ENCODE assay signal across 8 mouse cellular contexts in genomic region chrX:12089027-12089340, GRCm38 (mm10).
DNase-seq lines count a peak whose midpoint lies in the region; ATAC-seq and TF ChIP-seq lines count a peak whose summit lies in the region.

No protein-coding gene starts in this region.

- TF ChIP-seq POLR2A in bone marrow macrophage, adult 2 months (IDR thresholded peaks at IDR 0.05; ENCODE audit: borderline replicate concordance, low read depth, low read length): no peak

- peak overlapping the region; percentile 59 for H3K4me3 ChIP-seq in heart, embryonic 15.5 days
- H3K4me3 ChIP-seq in bone marrow macrophage, adult 2 months (ENCODE audit: insufficient read depth, low read length): peak overlapping the region; percentile 44; the same call in 1 of the 2 replicates
- peak overlapping the region; percentile 45 for H3K4me3 ChIP-seq in hindbrain, embryonic 12.5 days
- H3K4me3 ChIP-seq in midbrain, embryonic 14.5 days (replicated peaks; ENCODE audit: low read depth, low read length): peak overlapping the region; percentile 44

- no peak for ATAC-seq in heart, embryonic 15.5 days (replicated peaks; ENCODE audit: insufficient number of reproducible peaks, insufficient read depth, low FRiP score, low read depth)
- no peak for ATAC-seq in hindbrain, embryonic 12.5 days (ENCODE audit: low FRiP score)
- ATAC-seq in midbrain, embryonic 14.5 days (ENCODE audit: low FRiP score, low TSS enrichment): no peak

- 0 out of 2 replicates have a peak overlapping the region, but pooled peaks have one; percentile 67 for H3K9ac ChIP-seq in heart, embryonic 15.5 days
- H3K9ac ChIP-seq in hindbrain, embryonic 12.5 days: peak overlapping the region; percentile 72
- H3K9ac ChIP-seq in midbrain, embryonic 14.5 days (replicated peaks; ENCODE audit: low read length): peak overlapping the region; percentile 63; the same call in 1 of the 2 replicates

- peak overlapping the region; percentile 98 for H3K27ac ChIP-seq in heart, embryonic 15.5 days
- H3K27ac ChIP-seq in bone marrow macrophage, adult 2 months (ENCODE audit: insufficient read depth, low read depth, low read length): peak overlapping the region; percentile 89
- peak overlapping the region; percentile 94 for H3K27ac ChIP-seq in hindbrain, embryonic 12.5 days
- H3K27ac ChIP-seq in midbrain, embryonic 14.5 days (replicated peaks; ENCODE audit: low read depth, low read length): peak overlapping the region; percentile 93

- H3K27me3 ChIP-seq in heart, embryonic 15.5 days: peaks cover 79% of the 10 kb centered on the region
- peaks cover 88% of the 10 kb centered on the region for H3K27me3 ChIP-seq in hindbrain, embryonic 12.5 days
- peaks cover 28% of the 10 kb centered on the region for H3K27me3 ChIP-seq in midbrain, embryonic 14.5 days (ENCODE audit: control insufficient read depth, insufficient read depth, low read length)

- no peak for DNase-seq in heart, postnatal 4 days
- no peak for DNase-seq in midbrain, embryonic 14.5 days
- DNase-seq in ovary, adult 18-20 months (ENCODE audit: low spot score): no peak
- no peak for DNase-seq in urinary bladder, postnatal 25 days (ENCODE audit: low spot score)
- DNase-seq in kidney, postnatal 10 days: no peak

- 8% methylated on average over 13 of the region's 13 CpGs for WGBS in heart, embryonic 15.5 days
- WGBS in hindbrain, embryonic 12.5 days: 2% methylated on average over 13 of the region's 13 CpGs
- WGBS in midbrain, embryonic 14.5 days: 2% methylated on average over 10 of the region's 13 CpGs

- peaks cover 35% of the 10 kb centered on the region for H3K4me1 ChIP-seq in heart, embryonic 15.5 days (replicated peaks)
- H3K4me1 ChIP-seq in bone marrow macrophage, adult 2 months (ENCODE audit: control insufficient read depth, insufficient read depth, low read length): peaks cover 18% of the 10 kb centered on the region
- H3K4me1 ChIP-seq in hindbrain, embryonic 12.5 days: peaks cover 44% of the 10 kb centered on the region
- H3K4me1 ChIP-seq in midbrain, embryonic 14.5 days (ENCODE audit: control insufficient read depth, insufficient read depth, low read length): peaks cover 21% of the 10 kb centered on the region; the same call in 1 of the 2 replicates

- no peak for TF ChIP-seq CTCF in bone marrow macrophage, adult 2 months (IDR thresholded peaks at IDR 0.05; ENCODE audit: low read depth, low read length)

- no peaks in the 10 kb centered on the region for H3K36me3 ChIP-seq in heart, embryonic 15.5 days
- H3K36me3 ChIP-seq in hindbrain, embryonic 12.5 days: no peaks in the 10 kb centered on the region
- no peaks in the 10 kb centered on the region for H3K36me3 ChIP-seq in midbrain, embryonic 14.5 days (ENCODE audit: control insufficient read depth, insufficient read depth, low read length)

- H3K9me3 ChIP-seq in heart, embryonic 15.5 days (replicated peaks): no peaks in the 10 kb centered on the region
- no peaks in the 10 kb centered on the region for H3K9me3 ChIP-seq in hindbrain, embryonic 12.5 days (replicated peaks)
- H3K9me3 ChIP-seq in midbrain, embryonic 14.5 days (ENCODE audit: control insufficient read depth, low read length): no peaks in the 10 kb centered on the region

- H3K4me2 ChIP-seq in heart, embryonic 15.5 days: peak overlapping the region; percentile 87
- peak overlapping the region; percentile 91 for H3K4me2 ChIP-seq in hindbrain, embryonic 12.5 days (replicated peaks)
- H3K4me2 ChIP-seq in midbrain, embryonic 14.5 days (ENCODE audit: low read length): peak overlapping the region; percentile 83
